Mouse (Mus musculus): ENCODE results near the gene Pde4dip. TPM values are rescaled to one million over a fixed set of nuclear protein-coding genes. Genes with fewer than 3 reads are reported as not detected.

Gene Pde4dip
- polyA plus RNA-seq, 1 experiment = 56.2 TPM

DNA sequence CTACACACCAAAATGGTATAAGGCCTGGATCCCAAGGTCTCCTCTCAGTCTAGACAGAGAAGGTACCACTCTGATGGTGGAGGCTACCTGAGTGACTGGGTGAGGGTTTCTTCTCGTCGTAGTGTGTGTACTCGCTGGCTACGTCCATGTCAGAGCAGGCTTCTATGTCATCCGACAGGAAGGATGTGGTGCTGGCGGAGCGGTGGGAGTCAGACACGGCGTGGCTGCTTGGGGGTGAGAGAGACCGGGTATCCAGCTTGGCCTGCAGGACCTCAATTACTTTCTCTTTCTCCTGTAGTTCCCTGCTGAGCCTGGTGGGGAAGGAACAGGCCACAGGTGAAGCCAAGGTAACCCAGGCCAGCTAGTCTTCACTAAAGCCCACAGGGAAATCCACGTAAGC, 178.4 kb downstream of the Pde4dip start:
- H3K4me1 ChIP-seq (replicated peaks; ENCODE audit: control insufficient read depth, insufficient read depth, low read length) = no peaks in the 10 kb centered on the region
- no peaks in the 10 kb centered on the region for H3K27me3 ChIP-seq (ENCODE audit: control insufficient read depth, insufficient read depth, low read length)
- H3K27ac ChIP-seq (ENCODE audit: control insufficient read depth, insufficient read depth, low read length) = no peak overlapping the region
- H3K36me3 ChIP-seq (ENCODE audit: control insufficient read depth, insufficient read depth, low read length) = no peaks in the 10 kb centered on the region
- no peak overlapping the region for H3K4me3 ChIP-seq (ENCODE audit: control insufficient read depth, insufficient read depth, low read length)
- TF ChIP-seq POLR2A (IDR thresholded peaks at IDR 0.05; ENCODE audit: control insufficient read depth, extremely low read depth, insufficient read depth, low read length, poor library complexity) (no peak), CTCF (IDR thresholded peaks at IDR 0.05; ENCODE audit: borderline replicate concordance, control insufficient read depth, extremely low read depth, insufficient read depth, low read length, poor library complexity) (no peak)
- no peak for DNase-seq
- WGBS = 72% methylated on average over 11 of the region's 11 CpGs

DNA sequence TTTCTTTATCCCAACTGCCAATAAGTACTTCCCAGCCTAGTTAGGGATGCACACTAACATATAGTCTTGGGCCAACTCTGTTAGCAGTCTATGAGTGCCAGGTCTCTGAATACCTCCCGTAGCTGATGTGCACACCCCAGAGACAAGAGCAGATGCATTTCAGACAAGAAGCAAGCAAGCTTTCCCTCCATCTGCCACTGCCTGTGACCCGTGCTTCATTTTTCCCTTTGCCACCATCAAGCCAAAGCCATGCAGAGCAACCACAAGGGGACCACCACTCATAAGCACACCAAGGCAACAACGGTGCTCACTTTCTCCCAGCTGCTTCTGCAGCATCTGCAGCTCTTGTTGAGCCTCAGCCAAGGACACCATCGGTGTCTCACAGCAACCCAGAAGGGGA, 181.9 kb downstream of the Pde4dip start:
- DNase-seq = no peak
- no peak overlapping the region for H3K27ac ChIP-seq (ENCODE audit: control insufficient read depth, insufficient read depth, low read length)
- H3K27me3 ChIP-seq (ENCODE audit: control insufficient read depth, insufficient read depth, low read length) = no peaks in the 10 kb centered on the region
- no peaks in the 10 kb centered on the region for H3K4me1 ChIP-seq (replicated peaks; ENCODE audit: control insufficient read depth, insufficient read depth, low read length)
- WGBS = 90% methylated on average over 4 of the region's 4 CpGs
- no peak for TF ChIP-seq POLR2A (IDR thresholded peaks at IDR 0.05; ENCODE audit: control insufficient read depth, extremely low read depth, insufficient read depth, low read length, poor library complexity)
- TF ChIP-seq CTCF (IDR thresholded peaks at IDR 0.05; ENCODE audit: borderline replicate concordance, control insufficient read depth, extremely low read depth, insufficient read depth, low read length, poor library complexity) = no peak
- H3K36me3 ChIP-seq (ENCODE audit: control insufficient read depth, insufficient read depth, low read length) = no peaks in the 10 kb centered on the region
- H3K4me3 ChIP-seq (ENCODE audit: control insufficient read depth, insufficient read depth, low read length) = no peak overlapping the region

DNA sequence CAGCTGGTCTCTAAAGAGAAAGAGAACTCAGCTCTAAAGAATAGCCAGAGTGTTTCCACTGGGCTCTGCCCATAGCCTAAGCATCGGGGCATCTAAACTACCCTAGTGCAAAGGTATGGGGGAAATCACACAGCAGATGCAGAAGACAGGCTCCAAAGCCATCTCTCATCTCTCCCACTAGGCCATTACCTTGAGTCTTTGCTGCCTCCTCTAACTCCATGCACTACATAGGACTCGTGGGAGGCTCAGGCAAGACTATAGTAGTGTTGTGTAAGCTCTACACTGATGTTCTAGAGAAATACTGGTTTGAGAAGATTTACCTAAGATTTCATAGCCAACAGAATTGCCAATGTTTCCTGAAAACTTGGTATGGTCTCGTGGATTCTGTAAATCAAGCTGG, 183.0 kb downstream of the Pde4dip start:
- no peaks in the 10 kb centered on the region for H3K27me3 ChIP-seq (ENCODE audit: control insufficient read depth, insufficient read depth, low read length)
- 87% methylated on average over 3 of the region's 3 CpGs for WGBS
- H3K4me1 ChIP-seq (replicated peaks; ENCODE audit: control insufficient read depth, insufficient read depth, low read length) = no peaks in the 10 kb centered on the region
- H3K4me3 ChIP-seq (ENCODE audit: control insufficient read depth, insufficient read depth, low read length) = no peak overlapping the region
- TF ChIP-seq POLR2A (IDR thresholded peaks at IDR 0.05; ENCODE audit: control insufficient read depth, extremely low read depth, insufficient read depth, low read length, poor library complexity) = no peak
- no peak for TF ChIP-seq CTCF (IDR thresholded peaks at IDR 0.05; ENCODE audit: borderline replicate concordance, control insufficient read depth, extremely low read depth, insufficient read depth, low read length, poor library complexity)
- H3K27ac ChIP-seq (ENCODE audit: control insufficient read depth, insufficient read depth, low read length) = no peak overlapping the region
- DNase-seq = no peak
- H3K36me3 ChIP-seq (ENCODE audit: control insufficient read depth, insufficient read depth, low read length) = no peaks in the 10 kb centered on the region

DNA sequence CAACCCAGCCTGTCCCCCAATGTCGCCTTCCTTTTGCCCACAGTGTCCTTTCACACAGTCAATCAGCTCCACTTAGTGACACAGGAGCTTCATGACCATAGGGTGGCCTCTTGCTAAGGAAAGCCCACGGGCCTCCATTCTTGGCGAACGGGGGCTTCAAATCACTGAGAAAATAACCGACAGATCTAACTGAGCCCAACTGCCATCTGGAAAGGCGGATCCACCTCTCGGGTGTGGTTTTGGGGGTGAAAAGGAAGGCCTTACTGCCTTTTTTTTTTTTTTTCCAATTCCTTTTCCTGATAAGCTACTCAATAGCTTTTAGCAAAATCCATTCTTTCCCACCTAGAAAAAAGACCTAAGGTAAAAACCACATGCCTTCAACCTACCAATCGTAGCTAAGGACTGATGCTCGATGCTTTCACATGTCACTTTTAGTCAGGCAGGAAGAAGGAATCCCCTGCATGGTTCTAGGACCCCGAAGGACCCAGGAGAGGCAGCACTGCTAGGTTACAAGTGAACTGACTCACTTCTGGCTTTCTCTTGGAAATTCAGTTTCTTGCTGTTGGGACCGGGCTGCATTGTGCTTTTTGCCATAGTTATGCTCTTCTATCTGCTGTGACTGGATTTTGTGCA, 185.9 kb downstream of the Pde4dip start:
- no peak for TF ChIP-seq POLR2A (IDR thresholded peaks at IDR 0.05; ENCODE audit: control insufficient read depth, extremely low read depth, insufficient read depth, low read length, poor library complexity)
- no peak for TF ChIP-seq CTCF (IDR thresholded peaks at IDR 0.05; ENCODE audit: borderline replicate concordance, control insufficient read depth, extremely low read depth, insufficient read depth, low read length, poor library complexity)
- no peaks in the 10 kb centered on the region for H3K27me3 ChIP-seq (ENCODE audit: control insufficient read depth, insufficient read depth, low read length)
- WGBS = 93% methylated on average over 11 of the region's 11 CpGs
- no peaks in the 10 kb centered on the region for H3K36me3 ChIP-seq (ENCODE audit: control insufficient read depth, insufficient read depth, low read length)
- H3K4me3 ChIP-seq (ENCODE audit: control insufficient read depth, insufficient read depth, low read length) = no peak overlapping the region
- H3K4me1 ChIP-seq (replicated peaks; ENCODE audit: control insufficient read depth, insufficient read depth, low read length) = no peaks in the 10 kb centered on the region
- DNase-seq = no peak
- no peak overlapping the region for H3K27ac ChIP-seq (ENCODE audit: control insufficient read depth, insufficient read depth, low read length)

DNA sequence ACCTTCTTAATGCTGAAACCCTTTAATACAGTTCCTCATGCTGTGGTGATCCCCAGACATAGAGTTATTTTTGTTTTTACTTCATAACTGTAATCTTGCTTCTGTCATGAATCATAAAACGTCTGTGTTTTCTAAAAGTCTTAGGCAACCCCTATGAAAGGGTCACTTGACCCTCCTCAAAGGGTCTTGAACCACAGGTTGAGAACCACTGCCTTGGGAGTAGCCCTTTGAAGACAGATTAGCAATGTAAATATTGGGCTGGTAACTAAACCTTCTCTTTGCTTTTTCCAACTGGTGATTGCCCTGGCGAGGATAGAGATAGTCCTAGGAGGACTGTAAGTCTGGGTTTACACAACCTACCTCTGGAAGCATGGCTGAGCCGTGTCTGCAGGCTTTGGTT, 187.3 kb downstream of the Pde4dip start:
- no peak for DNase-seq
- 69% methylated on average over 3 of the region's 3 CpGs for WGBS
- H3K36me3 ChIP-seq (ENCODE audit: control insufficient read depth, insufficient read depth, low read length) = no peaks in the 10 kb centered on the region

DNA sequence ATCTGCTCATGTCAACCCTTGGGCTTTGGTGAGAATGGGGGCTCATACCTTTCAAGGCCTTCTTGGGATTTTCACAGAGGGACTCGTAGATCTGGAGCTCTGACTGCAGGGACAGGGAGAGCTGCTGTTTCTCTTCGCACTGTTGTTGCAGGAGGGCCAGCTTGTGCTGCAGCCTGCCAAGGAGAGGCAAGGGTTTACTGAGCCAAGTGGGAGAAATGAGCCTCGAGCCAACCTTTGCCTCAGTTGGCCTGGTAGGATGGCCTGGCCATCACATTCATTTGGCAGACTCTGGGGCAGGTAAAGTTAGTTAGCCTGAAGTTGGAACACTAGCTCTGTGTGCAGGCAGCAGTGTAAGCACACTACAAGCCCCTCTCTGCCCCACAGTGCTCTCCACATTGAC, 189.4 kb downstream of the Pde4dip start:
- Histone ChIP-seq H3K27ac (ENCODE audit: control insufficient read depth, insufficient read depth, low read length) (no peak overlapping the region), H3K36me3 (ENCODE audit: control insufficient read depth, insufficient read depth, low read length) (no peaks in the 10 kb centered on the region), H3K4me1 (replicated peaks; ENCODE audit: control insufficient read depth, insufficient read depth, low read length) (no peaks in the 10 kb centered on the region), H3K4me3 (ENCODE audit: control insufficient read depth, insufficient read depth, low read length) (no peak overlapping the region), H3K27me3 (ENCODE audit: control insufficient read depth, insufficient read depth, low read length) (no peaks in the 10 kb centered on the region)
- TF ChIP-seq POLR2A (IDR thresholded peaks at IDR 0.05; ENCODE audit: control insufficient read depth, extremely low read depth, insufficient read depth, low read length, poor library complexity) (no peak), CTCF (IDR thresholded peaks at IDR 0.05; ENCODE audit: borderline replicate concordance, control insufficient read depth, extremely low read depth, insufficient read depth, low read length, poor library complexity) (no peak)
- WGBS = 87% methylated on average over 3 of the region's 3 CpGs
- DNase-seq = no peak

More for the DNA sequence above, 187.3 kb downstream of the Pde4dip start:
- no peak overlapping the region for H3K27ac ChIP-seq (ENCODE audit: control insufficient read depth, insufficient read depth, low read length)
- TF ChIP-seq CTCF (IDR thresholded peaks at IDR 0.05; ENCODE audit: borderline replicate concordance, control insufficient read depth, extremely low read depth, insufficient read depth, low read length, poor library complexity) (no peak), POLR2A (IDR thresholded peaks at IDR 0.05; ENCODE audit: control insufficient read depth, extremely low read depth, insufficient read depth, low read length, poor library complexity) (no peak)
- H3K4me1 ChIP-seq (replicated peaks; ENCODE audit: control insufficient read depth, insufficient read depth, low read length) = no peaks in the 10 kb centered on the region
- no peaks in the 10 kb centered on the region for H3K27me3 ChIP-seq (ENCODE audit: control insufficient read depth, insufficient read depth, low read length)
- no peak overlapping the region for H3K4me3 ChIP-seq (ENCODE audit: control insufficient read depth, insufficient read depth, low read length)

DNA sequence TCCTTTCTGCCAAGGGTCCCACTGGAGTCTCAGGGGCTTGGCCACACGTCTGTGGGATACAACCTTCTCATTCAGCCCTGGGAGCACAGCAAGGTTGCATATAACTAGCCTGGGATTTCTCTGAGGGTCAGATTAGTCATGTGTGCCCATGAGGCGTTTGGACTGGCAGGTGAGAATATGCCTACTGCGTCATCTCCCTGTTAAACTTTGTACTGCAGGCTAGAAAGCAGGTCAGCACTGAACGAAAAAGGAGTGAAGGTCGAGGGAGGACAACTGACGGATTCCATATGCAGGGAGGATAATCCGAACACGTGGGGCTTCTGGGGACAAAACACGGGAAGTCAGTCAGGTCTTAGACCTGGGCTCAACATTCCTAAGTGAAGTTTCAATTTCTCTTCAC, 191.2 kb downstream of the Pde4dip start:
- H3K36me3 ChIP-seq (ENCODE audit: control insufficient read depth, insufficient read depth, low read length) = no peaks in the 10 kb centered on the region
- no peak overlapping the region for H3K27ac ChIP-seq (ENCODE audit: control insufficient read depth, insufficient read depth, low read length)
- no peak overlapping the region for H3K4me3 ChIP-seq (ENCODE audit: control insufficient read depth, insufficient read depth, low read length)
- 88% methylated on average over 9 of the region's 9 CpGs for WGBS
- no peak for DNase-seq
- TF ChIP-seq CTCF (IDR thresholded peaks at IDR 0.05; ENCODE audit: borderline replicate concordance, control insufficient read depth, extremely low read depth, insufficient read depth, low read length, poor library complexity) (no peak), POLR2A (IDR thresholded peaks at IDR 0.05; ENCODE audit: control insufficient read depth, extremely low read depth, insufficient read depth, low read length, poor library complexity) (no peak)
- H3K4me1 ChIP-seq (replicated peaks; ENCODE audit: control insufficient read depth, insufficient read depth, low read length) = no peaks in the 10 kb centered on the region
- H3K27me3 ChIP-seq (ENCODE audit: control insufficient read depth, insufficient read depth, low read length) = no peaks in the 10 kb centered on the region
